Mouse (Mus musculus): ENCODE data around the gene Olfr201.
"Not testable (repeated sequence)": the region's sequence is repeated elsewhere in the genome, so short reads cannot be mapped to it uniquely, and the experiment has no call there.

GRCm38 (mm10) chr16:59287576-59287975 lies 15.1 kb upstream of the Olfr201 start:
- not testable (repeated sequence) for TF ChIP-seq EP300 (IDR thresholded peaks at IDR 0.05; ENCODE audit: insufficient read depth, low read depth, low read length); CTCF (IDR thresholded peaks at IDR 0.05; ENCODE audit: low read depth, low read length)

Data from ES-Bruce4 (cell line).